Mouse (Mus musculus) thymus, adult 2 months (tissue): ENCODE measurements around the gene Abhd10. TPM values are rescaled to one million over a fixed set of nuclear protein-coding genes. Genes with fewer than 3 reads are reported as not detected.

Experiments used
- DNase-seq: peaks from one replicate; pipeline ENCODE4 v3.0.0; 2021
- H3K27ac ChIP-seq: fragments of 200-500 bp; 2 replicates; pipeline ENCODE4 v1.5.1; 2012; ENCODE audit warnings: low read length, control low read depth; ENCODE audit not compliant: control insufficient read depth, insufficient read depth
- H3K27me3 ChIP-seq: fragments of 200-500 bp; 2 replicates; pipeline ENCODE4 v1.6.1; 2012; ENCODE audit warnings: mild to moderate bottlenecking, low read length, moderate library complexity, mixed read lengths; ENCODE audit not compliant: control insufficient read depth, insufficient read depth
- H3K36me3 ChIP-seq: fragments of 200-500 bp; 2 replicates; pipeline ENCODE4 v1.6.1; 2012; ENCODE audit warnings: mild to moderate bottlenecking, low read length, moderate library complexity; ENCODE audit not compliant: control insufficient read depth, insufficient read depth
- H3K4me1 ChIP-seq: fragments of 200-500 bp; replicated peaks from 2 replicates; pipeline ENCODE4 v1.6.1; 2012; ENCODE audit warnings: low read length; ENCODE audit not compliant: control insufficient read depth, insufficient read depth
- H3K4me3 ChIP-seq: fragments of 200-500 bp; 2 replicates; pipeline ENCODE4 v1.5.1; 2012; ENCODE audit warnings: mild to moderate bottlenecking, low read length, control low read depth, moderate library complexity; ENCODE audit not compliant: control insufficient read depth, insufficient read depth
- CTCF ChIP-seq: fragments of 200-500 bp; IDR thresholded peaks from 2 replicates; pipeline ENCODE4 v1.5.1; 2012; ENCODE audit warnings: mild to moderate bottlenecking, control low read depth, low read length, moderate library complexity, borderline replicate concordance; ENCODE audit not compliant: control insufficient read depth, poor library complexity, insufficient read depth; ENCODE audit errors: extremely low read depth
- POLR2A ChIP-seq: fragments of 200-500 bp; IDR thresholded peaks from 2 replicates; pipeline ENCODE4 v1.6.1; 2012; ENCODE audit warnings: mild to moderate bottlenecking, low read length, control low read depth, moderate library complexity; ENCODE audit not compliant: control insufficient read depth, poor library complexity, insufficient read depth; ENCODE audit errors: extremely low read depth
- WGBS: fragments of 180-500 bp; shearing (Covaris S2); methylation state at CpG from one replicate; pipeline ENCODE4 v1.1.7; 2018; 5-methylcytosine and 5-hydroxymethylcytosine counted together
- polyA plus RNA-seq: library from polyadenylated mRNA; depleted of rRNA; stranded (reverse); fragments of >200 nt; gene quantifications from 2 replicates; pipeline ENCODE4 v1.2.3, GENCODE M21; 2012; rRNA removed

The Abhd10 gene
- polyA plus RNA-seq, 1 experiment = 10.4 TPM

GRCm38 (mm10) chr16:45684815-45685214, 57.9 kb downstream of the Abhd10 start:
- Histone ChIP-seq H3K4me3 (no peak overlapping the region), H3K27ac (no peak overlapping the region), H3K27me3 (no peaks in the 10 kb centered on the region), H3K36me3 (no peaks in the 10 kb centered on the region), H3K4me1 (no peaks in the 10 kb centered on the region)
- TF ChIP-seq CTCF (peak; percentile 64; the same call in 1 of the 2 replicates), POLR2A (no peak)
- DNase-seq = peak; percentile 27
- whole genome bisulfite sequencing = 13% methylated on average over 8 of the region's 8 CpGs

Other genes starting within 250 kb of the Abhd10 start
- gene Gm609, start 250.0 kb downstream of the Abhd10 start, polyA plus RNA-seq = 0.04 TPM in 2 replicates
- not detected in 2 replicates for gene Gm17783, start 210.9 kb downstream of the Abhd10 start, polyA plus RNA-seq
- gene Slc9c1, start 207.6 kb downstream of the Abhd10 start, polyA plus RNA-seq = 0.03 TPM in 1 of 2 replicates, not detected in the other
- gene Gcsam, start 132.6 kb downstream of the Abhd10 start, polyA plus RNA-seq = 0.54 and 0.97 TPM in 2 replicates
- gene BC016579, start 88.9 kb downstream of the Abhd10 start, polyA plus RNA-seq = 0.08 and 0.19 TPM in 2 replicates
- 0.07 and 0.34 TPM in 2 replicates for gene Tmprss7, start 49.3 kb downstream of the Abhd10 start, polyA plus RNA-seq
- 1.2 TPM in 2 replicates for gene Tagln3, start 18.3 kb downstream of the Abhd10 start, polyA plus RNA-seq
- 0.94 and 1.8 TPM in 2 replicates for gene Phldb2, start 210.6 kb upstream of the Abhd10 start, polyA plus RNA-seq